Mouse (Mus musculus) limb, embryonic 13.5 days (tissue): Measurements from ENCODE around the gene Fyn. TPM values are rescaled to one million over a fixed set of nuclear protein-coding genes. Genes with fewer than 3 reads are reported as not detected.

Source experiments
- ATAC-seq: fragments of 200-750 bp; cut with Nextera tagmentation; 2 replicates; pipeline ENCODE4 v1.8.0; 2017; ENCODE audit warnings: low read depth, moderate number of reproducible peaks, moderate TSS enrichment; ENCODE audit not compliant: low FRiP score
- H3K27ac ChIP-seq: fragments of 300-500 bp; sonication (generic); 2 replicates; pipeline ENCODE4 v1.5.1; 2015; ENCODE audit warnings: inconsistent platforms, mild to moderate bottlenecking, moderate library complexity
- H3K27me3 ChIP-seq: fragments of 300-500 bp; sonication (generic); 2 replicates; pipeline ENCODE4 v1.6.1; 2015; ENCODE audit warnings: mild to moderate bottlenecking, inconsistent platforms
- H3K36me3 ChIP-seq: fragments of 300-500 bp; sonication (generic); 2 replicates; pipeline ENCODE4 v1.6.1; 2015; ENCODE audit warnings: inconsistent platforms, mild to moderate bottlenecking, moderate library complexity
- H3K4me1 ChIP-seq: fragments of 300-500 bp; sonication (generic); 2 replicates; pipeline ENCODE4 v1.6.1; 2015; ENCODE audit warnings: inconsistent platforms
- H3K4me2 ChIP-seq: fragments of 300-500 bp; sonication (generic); replicated peaks from 2 replicates; pipeline ENCODE4 v1.6.1; 2015; ENCODE audit warnings: inconsistent platforms, mild to moderate bottlenecking, moderate library complexity
- H3K4me3 ChIP-seq: fragments of 300-500 bp; sonication (generic); 2 replicates; pipeline ENCODE4 v1.5.1; 2015; ENCODE audit warnings: moderate library complexity, mild to moderate bottlenecking, inconsistent platforms
- H3K9ac ChIP-seq: fragments of 300-500 bp; sonication (generic); 2 replicates; pipeline ENCODE4 v1.6.1; 2015; ENCODE audit warnings: mild to moderate bottlenecking, inconsistent platforms
- H3K9me3 ChIP-seq: fragments of 300-500 bp; sonication (generic); 2 replicates; pipeline ENCODE4 v1.6.1; 2016; ENCODE audit warnings: inconsistent platforms
- WGBS: fragments of 180-500 bp; shearing (Covaris S2); methylation state at CpG from one replicate; pipeline ENCODE4 v1.1.7; 2015; 5-methylcytosine and 5-hydroxymethylcytosine counted together
- polyA plus RNA-seq: library from polyadenylated mRNA; unstranded; fragments of >200 nt; fragmentation: Nextera tagmentation; extraction: Ambion mirVana; gene quantifications from 2 replicates; pipeline ENCODE4 v1.2.1, GENCODE M21; 2015

Fyn gene
- polyA plus RNA-seq, 1 experiment from 2014 or later, result 28.0 TPM

GRCm38 (mm10) chr10:39535347-39535746 lies 166.7 kb downstream of the Fyn start:
- Histone ChIP-seq H3K36me3 (peaks cover 2% of the 10 kb centered on the region; the same call in 1 of the 2 replicates), H3K4me2 (no peak overlapping the region), H3K9me3 (no peaks in the 10 kb centered on the region), H3K27ac (peak overlapping the region; percentile 88; the same call in 1 of the 2 replicates), H3K27me3 (no peaks in the 10 kb centered on the region), H3K9ac (no peak overlapping the region), H3K4me3 (no peak overlapping the region), H3K4me1 (peaks cover 77% of the 10 kb centered on the region)
- no peak for ATAC-seq
- WGBS, result 72% methylated on average over 3 of the region's 3 CpGs

- Histone ChIP-seq H3K27ac (peak overlapping the region; percentile 88), H3K9me3 (no peaks in the 10 kb centered on the region), H3K4me1 (peaks cover 82% of the 10 kb centered on the region), H3K4me2 (peak overlapping the region; percentile 1; the same call in 1 of the 2 replicates), H3K27me3 (no peaks in the 10 kb centered on the region), H3K36me3 (peaks cover 2% of the 10 kb centered on the region; the same call in 1 of the 2 replicates), H3K4me3 (no peak overlapping the region), H3K9ac (no peak overlapping the region; the same call in 1 of the 2 replicates)
- 20% methylated on average over 11 of the region's 11 CpGs for WGBS
- peak; percentile 80 for ATAC-seq
Observed at GRCm38 (mm10) chr10:39536258-39536657, 167.6 kb downstream of the Fyn start.

DNA sequence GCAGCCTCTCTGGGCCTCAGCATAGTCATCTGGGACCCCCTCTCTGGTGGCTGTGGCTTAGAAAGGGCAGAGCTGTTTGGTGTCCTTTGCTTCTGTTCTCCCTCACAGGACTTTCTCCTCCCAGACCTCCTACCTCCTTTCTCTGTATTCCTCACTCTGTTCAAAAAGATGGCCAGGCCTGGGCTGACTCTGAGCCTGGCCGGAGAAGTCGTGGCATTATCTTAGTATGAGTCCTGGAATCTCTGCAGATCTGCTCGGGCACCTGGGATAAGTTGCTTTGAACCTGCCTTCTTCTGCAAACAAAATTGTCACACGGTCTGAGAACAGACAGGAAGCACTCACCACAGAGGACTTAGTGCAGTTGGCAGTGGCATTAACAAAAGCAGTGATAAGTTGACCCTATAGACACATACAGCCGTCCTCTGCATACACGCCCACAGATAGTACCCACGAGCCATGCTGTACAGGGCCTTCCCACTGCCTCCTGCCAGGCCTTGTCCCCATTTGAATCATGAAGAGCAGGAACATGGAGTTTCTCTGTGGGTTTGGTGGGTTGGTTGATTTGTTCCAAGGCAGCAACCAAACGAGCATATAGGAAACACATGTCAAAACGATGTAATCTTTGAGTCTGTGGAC lies 171.5 kb downstream of the Fyn start:
- no peak for ATAC-seq
- Histone ChIP-seq H3K36me3 (peaks cover 1% of the 10 kb centered on the region; the same call in 1 of the 2 replicates), H3K9me3 (no peaks in the 10 kb centered on the region), H3K4me2 (no peak overlapping the region), H3K27me3 (no peaks in the 10 kb centered on the region), H3K27ac (no peak overlapping the region; the same call in 1 of the 2 replicates), H3K4me3 (no peak overlapping the region), H3K4me1 (peaks cover 77% of the 10 kb centered on the region), H3K9ac (no peak overlapping the region)
- 64% methylated on average over 9 of the region's 9 CpGs for WGBS

DNA sequence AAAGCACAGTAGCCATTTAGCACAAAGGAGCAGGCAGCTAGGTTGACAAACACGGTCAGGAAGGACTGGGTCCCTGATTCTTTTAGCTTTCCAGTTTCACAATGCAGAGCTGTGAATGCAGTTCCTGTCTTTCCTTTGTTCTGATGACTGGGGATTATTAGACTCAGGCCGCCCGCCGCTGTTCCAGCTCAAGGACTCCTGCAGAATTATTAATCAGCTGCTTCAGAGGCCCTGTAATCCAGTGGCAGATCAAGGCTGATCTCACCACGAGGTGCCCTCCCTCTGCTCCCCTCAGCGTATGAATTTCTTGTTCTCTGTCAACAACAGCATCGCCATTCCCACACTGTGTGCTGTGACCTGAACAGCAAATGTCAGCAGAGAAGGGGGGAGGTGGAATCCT lies 172.3 kb downstream of the Fyn start:
- Histone ChIP-seq H3K27me3 (no peaks in the 10 kb centered on the region), H3K4me3 (no peak overlapping the region), H3K36me3 (peaks cover 5% of the 10 kb centered on the region; the same call in 1 of the 2 replicates), H3K4me1 (peaks cover 77% of the 10 kb centered on the region), H3K9me3 (no peaks in the 10 kb centered on the region), H3K4me2 (no peak overlapping the region), H3K27ac (peak overlapping the region; percentile 73; the same call in 1 of the 2 replicates), H3K9ac (no peak overlapping the region)
- ATAC-seq, result no peak
- 17% methylated on average over 7 of the region's 7 CpGs for WGBS

- Histone ChIP-seq H3K36me3 (peaks cover 5% of the 10 kb centered on the region; the same call in 1 of the 2 replicates), H3K9ac (peak overlapping the region; percentile 45; the same call in 1 of the 2 replicates), H3K27me3 (no peaks in the 10 kb centered on the region), H3K9me3 (no peaks in the 10 kb centered on the region), H3K4me2 (no peak overlapping the region), H3K4me3 (no peak overlapping the region), H3K27ac (peak overlapping the region; percentile 73; the same call in 1 of the 2 replicates), H3K4me1 (peaks cover 75% of the 10 kb centered on the region)
- ATAC-seq, result no peak
- WGBS, result 51% methylated on average over 6 of the region's 6 CpGs
Observed at GRCm38 (mm10) chr10:39541451-39541874, 172.8 kb downstream of the Fyn start.

- Histone ChIP-seq H3K4me1 (peaks cover 71% of the 10 kb centered on the region), H3K36me3 (peaks cover 5% of the 10 kb centered on the region; the same call in 1 of the 2 replicates), H3K4me2 (no peak overlapping the region), H3K27me3 (no peaks in the 10 kb centered on the region), H3K9me3 (no peaks in the 10 kb centered on the region), H3K4me3 (no peak overlapping the region), H3K27ac (peak overlapping the region; percentile 73), H3K9ac (peak overlapping the region; percentile 45; the same call in 1 of the 2 replicates)
- 30% methylated on average over 7 of the region's 7 CpGs for WGBS
- no peak for ATAC-seq
Observed at GRCm38 (mm10) chr10:39541951-39542521, 173.4 kb downstream of the Fyn start.

GRCm38 (mm10) chr10:39542535-39543257 lies 174.0 kb downstream of the Fyn start:
- H3K27ac ChIP-seq, result peak overlapping the region; percentile 73
- no peak overlapping the region for H3K4me2 ChIP-seq
- peaks cover 65% of the 10 kb centered on the region for H3K4me1 ChIP-seq
- no peak overlapping the region for H3K4me3 ChIP-seq
- ATAC-seq, result no peak
- WGBS, result 57% methylated on average over 15 of the region's 15 CpGs
- H3K36me3 ChIP-seq, result peaks cover 5% of the 10 kb centered on the region; the same call in 1 of the 2 replicates
- H3K27me3 ChIP-seq, result no peaks in the 10 kb centered on the region
- no peak overlapping the region for H3K9ac ChIP-seq
- H3K9me3 ChIP-seq, result no peaks in the 10 kb centered on the region

- no peak for ATAC-seq
- peak overlapping the region; percentile 73 for H3K27ac ChIP-seq
- H3K9ac ChIP-seq, result no peak overlapping the region
- peaks cover 5% of the 10 kb centered on the region; the same call in 1 of the 2 replicates for H3K36me3 ChIP-seq
- WGBS, result 84% methylated on average over 5 of the region's 5 CpGs
- H3K4me2 ChIP-seq, result no peak overlapping the region
- no peaks in the 10 kb centered on the region for H3K27me3 ChIP-seq
- no peaks in the 10 kb centered on the region for H3K9me3 ChIP-seq
- H3K4me3 ChIP-seq, result no peak overlapping the region
- H3K4me1 ChIP-seq, result peaks cover 63% of the 10 kb centered on the region
Observed at GRCm38 (mm10) chr10:39543258-39543770, 174.7 kb downstream of the Fyn start.

DNA sequence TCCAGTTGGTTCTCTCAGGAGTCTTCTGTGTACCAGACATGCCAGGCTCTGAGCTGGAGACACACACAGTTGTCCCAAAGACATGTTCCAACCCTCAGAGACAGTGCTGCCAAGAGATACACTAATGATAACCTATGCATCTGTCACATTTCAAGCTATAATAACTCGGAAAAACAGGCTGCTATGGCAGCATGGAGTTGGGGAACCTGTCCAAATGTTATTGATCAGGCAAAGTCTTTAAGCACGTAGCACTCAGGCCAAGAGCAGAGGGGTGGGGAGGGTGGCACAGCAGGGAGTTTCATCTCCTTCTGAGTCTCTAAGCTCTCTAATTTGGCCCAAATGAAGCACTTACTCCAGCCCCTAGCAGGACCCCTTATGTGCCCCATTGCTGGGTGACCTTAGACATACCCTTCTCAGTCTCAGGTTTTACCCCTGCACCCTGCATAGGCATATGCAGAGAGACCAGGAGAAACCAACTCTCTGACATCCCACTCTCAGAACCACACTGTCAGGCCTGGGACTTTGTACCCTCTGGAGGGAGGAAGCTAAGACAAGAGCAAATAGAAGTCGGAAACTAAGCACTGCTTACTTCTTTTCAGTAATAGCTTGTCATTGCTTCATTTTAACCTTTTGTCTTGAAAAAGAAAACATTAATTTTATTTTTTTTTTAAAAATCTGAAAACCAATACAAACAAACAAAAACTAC lies 178.9 kb downstream of the Fyn start:
- ATAC-seq, result no peak
- H3K27me3 ChIP-seq, result no peaks in the 10 kb centered on the region
- no peak overlapping the region for H3K4me3 ChIP-seq
- WGBS, result 68% methylated on average over 3 of the region's 3 CpGs
- H3K36me3 ChIP-seq, result peaks cover 18% of the 10 kb centered on the region; the same call in 1 of the 2 replicates
- no peak overlapping the region for H3K4me2 ChIP-seq
- no peak overlapping the region for H3K27ac ChIP-seq
- H3K9ac ChIP-seq, result no peak overlapping the region
- peaks cover 44% of the 10 kb centered on the region for H3K4me1 ChIP-seq
- H3K9me3 ChIP-seq, result no peaks in the 10 kb centered on the region

DNA sequence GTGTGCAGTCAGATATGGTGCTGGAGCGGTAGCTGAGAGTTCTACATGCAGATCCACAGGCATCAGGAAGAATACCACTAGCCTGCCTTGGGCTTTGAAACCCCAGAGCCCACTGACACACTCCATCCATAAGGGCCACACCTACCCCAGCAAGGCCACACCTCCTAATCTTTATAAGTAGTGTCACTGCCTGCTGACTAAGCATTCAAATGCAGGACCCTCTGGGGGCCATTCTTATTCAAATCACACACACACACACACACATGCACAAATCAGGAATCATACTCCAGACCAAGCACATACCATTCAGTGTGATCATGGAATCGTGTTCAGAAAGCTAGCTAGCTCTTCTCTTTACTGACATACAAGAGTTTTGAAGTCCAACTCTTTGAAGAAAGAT lies 182.1 kb downstream of the Fyn start:
- Histone ChIP-seq H3K9ac (no peak overlapping the region), H3K4me3 (no peak overlapping the region), H3K4me1 (peaks cover 53% of the 10 kb centered on the region), H3K4me2 (no peak overlapping the region), H3K9me3 (no peaks in the 10 kb centered on the region), H3K27ac (no peak overlapping the region), H3K36me3 (peaks cover 13% of the 10 kb centered on the region; the same call in 1 of the 2 replicates), H3K27me3 (no peaks in the 10 kb centered on the region)
- WGBS, result 90% methylated on average over 2 of the region's 2 CpGs
- no peak for ATAC-seq

GRCm38 (mm10) chr10:39551637-39552185 lies 183.1 kb downstream of the Fyn start:
- no peak overlapping the region for H3K4me2 ChIP-seq
- no peak for ATAC-seq
- WGBS, result 55% methylated on average over 9 of the region's 9 CpGs
- peak overlapping the region; percentile 69; the same call in 1 of the 2 replicates for H3K27ac ChIP-seq
- H3K36me3 ChIP-seq, result peaks cover 13% of the 10 kb centered on the region; the same call in 1 of the 2 replicates
- no peak overlapping the region for H3K4me3 ChIP-seq
- H3K27me3 ChIP-seq, result no peaks in the 10 kb centered on the region
- peaks cover 55% of the 10 kb centered on the region for H3K4me1 ChIP-seq
- H3K9me3 ChIP-seq, result no peaks in the 10 kb centered on the region
- H3K9ac ChIP-seq, result peak overlapping the region; percentile 43; the same call in 1 of the 2 replicates
